Mouse (Mus musculus): Measurements from ENCODE around the gene Stambp. TPM values are rescaled to one million over a fixed set of nuclear protein-coding genes. Genes with fewer than 3 reads are reported as not detected.
A peak's percentile ranks its signal among the peaks of the same experiment; 100 is the strongest.
"Not testable (repeated sequence)": the region's sequence is repeated elsewhere in the genome, so short reads cannot be mapped to it uniquely, and the experiment has no call there.

Stambp gene
- total RNA-seq (2021) = 10 to 100 TPM; 11.9 to 13.8 TPM

- intact Hi-C loops (cut with DNase I) = no loop called here
- peak in 1 of 2 experiments; percentile 19 for DNase-seq
Measured at GRCm38 (mm10) chr6:83572671-83573070, at the start of gene Stambp. TSS of gene Stambp (minus strand) at chr6:83572729.

- intact Hi-C loops (cut with DNase I) = no loop called here
- DNase-seq = no peak
Measured at GRCm38 (mm10) chr6:83619955-83620354, 47.4 kb upstream of the Stambp start.

DNA sequence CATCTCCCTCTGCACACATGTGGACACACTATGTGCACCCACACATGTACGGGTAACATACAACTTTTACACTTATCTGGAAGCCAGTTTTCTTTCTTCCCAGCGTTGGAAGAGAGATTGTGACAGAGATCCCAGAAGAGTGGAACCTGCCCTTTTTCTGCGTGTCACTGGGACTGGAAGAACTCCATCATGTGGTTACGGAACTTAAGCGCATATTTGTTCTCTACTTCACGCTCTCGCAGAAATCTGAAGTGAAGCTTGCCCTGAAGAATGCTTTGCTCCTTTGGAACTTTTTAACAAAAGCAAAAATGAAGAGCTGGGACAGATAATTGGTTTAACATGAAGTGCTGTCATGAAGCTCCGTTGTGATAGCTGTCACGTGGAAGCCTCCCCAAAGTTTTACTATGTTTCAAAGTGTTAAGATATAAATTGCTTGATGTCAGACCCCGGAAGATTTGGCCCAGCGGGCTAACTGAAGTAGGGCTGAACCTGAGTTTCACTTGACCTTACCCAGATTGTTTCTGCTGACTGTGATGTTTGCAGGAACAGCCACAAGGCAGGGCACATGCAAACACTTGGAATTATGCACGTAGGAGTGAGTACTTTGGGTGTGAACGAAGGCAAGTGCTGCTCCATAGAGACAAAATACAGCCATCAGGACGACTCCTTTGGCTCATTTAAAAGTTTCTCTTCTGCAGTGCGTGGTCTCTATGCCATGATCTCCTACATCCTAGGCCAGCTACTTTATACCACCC, 45.2 kb upstream of the Stambp start:
- intact Hi-C loops (cut with DNase I) = loop anchor here (2.0 kb wide), 2 partner anchors 19 to 263 kb away; no protein-coding TSS in a partner anchor
- no peak for DNase-seq

GRCm38 (mm10) chr6:83616512-83616911, 44.0 kb upstream of the Stambp start:
- DNase-seq = peak; percentile 67 to 68
- intact Hi-C loops (cut with DNase I) = loop anchor here (1.0 to 2.0 kb wide), 3 partner anchors 18 to 262 kb away; no protein-coding TSS in a partner anchor

- intact Hi-C loops (cut with DNase I) = no loop called here
- no peak for DNase-seq
Measured at GRCm38 (mm10) chr6:83614469-83614868, 41.9 kb upstream of the Stambp start.

DNA sequence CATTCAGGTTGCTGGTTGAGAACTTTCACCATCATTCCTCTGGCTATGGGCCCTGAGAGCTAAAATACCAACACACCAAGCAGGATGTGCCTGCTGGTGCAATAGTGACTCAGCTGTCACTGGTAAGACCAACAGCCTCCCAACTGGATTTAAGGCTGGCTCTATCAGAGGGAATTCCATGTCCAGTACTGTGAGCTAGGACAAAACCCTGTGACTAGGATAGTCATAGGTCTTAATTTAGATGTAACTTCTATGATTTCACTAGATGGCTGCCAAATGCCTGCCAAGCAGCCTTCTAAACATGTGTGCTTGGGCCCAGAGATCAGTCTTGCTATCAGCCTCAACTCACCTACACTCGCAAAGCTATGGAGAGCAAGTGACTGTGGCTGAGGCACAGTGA, 40.4 kb upstream of the Stambp start:
- intact Hi-C loops (cut with DNase I) = no loop called here
- no peak for DNase-seq

DNA sequence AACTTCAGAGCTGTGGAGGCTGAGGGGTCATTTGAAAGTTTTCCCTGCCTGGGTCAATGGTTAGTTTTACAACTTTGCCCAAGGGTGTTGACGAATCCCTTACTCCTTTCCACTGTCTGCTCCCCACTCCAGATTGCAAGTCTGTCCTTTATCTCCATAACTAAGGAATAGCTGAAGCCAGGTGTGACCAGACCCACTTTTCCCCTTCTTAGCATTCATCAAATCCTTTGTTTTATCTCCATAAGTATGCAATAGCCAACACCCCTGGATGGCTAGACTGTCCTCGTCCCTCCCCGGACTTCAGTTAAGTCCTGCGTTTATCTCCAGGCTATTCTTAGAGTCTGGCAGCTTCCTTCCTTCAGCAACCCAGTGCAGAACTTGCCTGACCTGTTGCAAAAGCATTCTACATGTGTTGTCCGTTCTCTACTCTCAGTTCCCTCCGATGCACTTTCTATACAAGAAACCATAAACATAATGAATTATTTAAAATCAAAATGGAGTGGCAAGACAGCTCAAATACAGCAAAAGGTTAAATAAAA, 27.2 kb upstream of the Stambp start:
- peak in 1 of 2 experiments; percentile 25 for DNase-seq
- intact Hi-C loops (cut with DNase I) = loop anchor here (2.0 kb wide), 1 partner anchor 17 kb away; no protein-coding TSS in a partner anchor

DNA sequence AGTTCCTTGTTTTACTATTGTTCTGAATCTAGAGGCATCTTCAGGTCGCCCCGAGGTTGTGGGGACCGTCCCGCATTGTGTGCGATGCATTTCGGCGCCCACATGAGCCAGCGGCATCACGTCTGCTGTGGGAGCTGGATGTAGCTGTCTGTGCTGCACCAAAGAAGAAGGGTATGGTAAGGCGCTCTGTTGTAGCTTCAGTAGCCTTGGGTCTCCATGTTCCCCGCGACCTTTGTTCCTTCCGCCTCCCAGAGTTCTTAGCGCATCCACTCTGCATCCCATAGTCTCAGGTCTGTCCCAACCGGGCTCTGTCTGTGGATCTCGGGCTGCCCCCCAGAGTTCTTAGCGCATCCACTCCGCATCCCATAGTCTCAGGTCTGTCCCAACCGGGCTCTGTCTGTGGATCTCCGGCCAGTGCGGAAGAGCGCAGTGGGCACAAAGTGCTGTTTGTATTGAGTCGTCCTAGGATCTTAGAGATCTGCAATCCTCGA, 26.6 kb upstream of the Stambp start:
- intact Hi-C loops (cut with DNase I) = loop anchor here (2.0 kb wide), 1 partner anchor 18 kb away; no protein-coding TSS in a partner anchor
- peak in 1 of 2 experiments; percentile 15 for DNase-seq

GRCm38 (mm10) chr6:83598646-83599045, 26.1 kb upstream of the Stambp start:
- DNase-seq = peak; percentile 58 to 59
- intact Hi-C loops (cut with DNase I) = loop anchor here (2.0 kb wide), 1 partner anchor 18 kb away; no protein-coding TSS in a partner anchor

- intact Hi-C loops (cut with DNase I) = loop anchor here (2.0 kb wide), 1 partner anchor 19 kb away; no protein-coding TSS in a partner anchor
- DNase-seq = peak in 1 of 2 experiments; percentile 21
Measured at GRCm38 (mm10) chr6:83597988-83598387, 25.5 kb upstream of the Stambp start.

DNA sequence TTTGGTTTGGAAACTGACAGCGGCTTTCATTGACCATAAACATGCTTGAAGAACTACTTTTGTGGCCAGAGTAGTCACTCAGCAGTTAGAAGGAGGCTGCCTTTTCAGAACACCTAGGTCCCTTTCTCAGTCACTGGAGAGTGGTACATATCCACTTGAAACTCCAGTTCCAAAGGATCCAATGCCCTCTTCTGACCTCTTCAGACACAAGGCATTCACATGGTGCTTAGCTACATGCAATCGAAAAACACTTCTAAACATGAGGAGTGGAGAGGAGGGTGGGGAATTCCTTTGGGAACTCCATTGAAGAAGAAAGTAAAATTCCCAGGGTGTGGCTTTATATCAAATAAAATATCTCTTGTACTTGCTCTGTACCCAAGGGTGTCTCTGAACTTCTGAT, 22.5 kb upstream of the Stambp start:
- intact Hi-C loops (cut with DNase I) = no loop called here
- no peak for DNase-seq

DNA sequence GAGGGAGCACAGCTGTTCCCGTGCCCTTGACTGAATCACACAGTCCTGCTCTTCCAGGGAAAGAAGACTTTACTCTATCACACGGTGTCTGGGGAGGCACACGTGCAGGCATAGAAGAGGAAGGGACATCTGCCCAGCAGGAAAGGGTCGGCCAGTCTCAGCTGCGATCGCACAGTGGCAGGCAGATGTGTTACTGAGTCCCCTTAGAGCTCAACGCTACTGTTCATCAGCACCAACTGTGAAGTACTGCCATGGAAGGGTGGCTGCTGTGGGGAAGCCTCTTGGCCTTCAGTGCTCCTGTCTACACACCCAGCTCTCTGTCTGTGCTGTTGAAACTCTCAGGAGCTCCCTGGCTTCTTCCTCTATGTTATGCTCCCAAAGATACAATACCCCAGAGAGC, 21.4 kb upstream of the Stambp start:
- no peak for DNase-seq
- intact Hi-C loops (cut with DNase I) = no loop called here

- DNase-seq = no peak
- intact Hi-C loops (cut with DNase I) = no loop called here
Measured at GRCm38 (mm10) chr6:83592051-83592450, 19.5 kb upstream of the Stambp start.

- DNase-seq = no peak
- intact Hi-C loops (cut with DNase I) = no loop called here
Measured at GRCm38 (mm10) chr6:83590301-83590700, 17.8 kb upstream of the Stambp start.

DNA sequence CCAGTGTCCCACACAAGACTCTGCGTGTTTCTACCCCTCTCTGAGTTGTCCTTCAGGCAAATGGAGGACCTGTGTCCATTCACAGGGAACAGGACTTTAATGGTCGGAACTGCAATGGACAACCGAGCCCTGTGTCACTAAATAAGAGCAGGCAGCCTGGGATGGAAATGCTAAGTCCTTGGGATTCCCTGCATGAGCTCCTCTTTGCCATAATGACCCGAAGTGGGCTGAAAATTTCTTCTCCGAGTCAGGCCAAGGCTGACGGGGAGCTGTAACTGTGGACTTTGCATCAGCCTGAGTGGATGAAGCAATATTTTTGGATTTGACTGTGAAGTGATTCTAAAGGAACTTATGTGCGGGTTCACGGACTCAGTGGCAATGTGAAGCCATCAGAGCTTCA, 14.7 kb upstream of the Stambp start:
- intact Hi-C loops (cut with DNase I); DNase-seq: not testable (repeated sequence)

GRCm38 (mm10) chr6:83585328-83585727, 12.8 kb upstream of the Stambp start:
- intact Hi-C loops (cut with DNase I); DNase-seq: not testable (repeated sequence)

DNA sequence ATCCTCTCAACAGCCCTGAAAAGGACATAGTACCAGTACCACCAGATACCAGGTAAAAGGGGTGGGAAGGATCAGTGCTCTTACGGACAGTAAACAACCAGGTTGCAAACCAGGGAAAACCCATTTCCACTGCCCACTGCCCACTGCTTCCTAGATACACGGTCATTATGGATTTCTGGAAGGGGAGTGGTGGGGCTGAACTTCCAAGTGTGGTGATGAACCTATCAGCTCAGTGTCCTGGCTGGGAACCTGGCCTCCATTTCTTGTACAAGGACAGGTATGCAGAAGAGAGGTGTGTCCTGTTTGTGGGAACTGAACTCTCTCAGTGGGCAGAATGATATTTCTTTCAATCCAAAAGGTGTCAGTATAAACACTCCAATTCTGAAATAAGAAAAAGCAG, 11.1 kb upstream of the Stambp start:
- DNase-seq = no peak
- intact Hi-C loops (cut with DNase I) = loop anchor here (1.0 kb wide), 2 partner anchors 33 to 90 kb away; no protein-coding TSS in a partner anchor

DNA sequence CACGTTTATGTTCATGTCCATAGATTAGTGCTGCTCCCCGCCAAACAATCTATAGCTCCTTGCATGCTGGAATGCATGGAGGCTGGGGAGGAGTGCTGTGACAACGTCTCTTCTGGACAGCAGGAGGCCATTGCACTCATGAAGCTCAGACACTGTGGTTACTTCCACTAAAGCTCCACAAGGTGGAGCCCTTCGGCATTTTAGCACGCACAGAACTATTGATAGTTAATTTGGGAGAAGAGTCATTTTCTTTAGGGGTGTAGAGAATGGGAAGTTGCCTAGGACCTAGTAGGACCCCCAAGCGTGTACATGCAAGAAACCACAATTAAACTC, 10.4 kb upstream of the Stambp start:
- peak; percentile 24 to 37 for DNase-seq
- intact Hi-C loops (cut with DNase I) = loop anchor here (1.0 kb wide), 2 partner anchors 33 to 90 kb away; no protein-coding TSS in a partner anchor

GRCm38 (mm10) chr6:83582135-83582937, 9.8 kb upstream of the Stambp start:
- DNase-seq = no peak
- intact Hi-C loops (cut with DNase I) = no loop called here

DNA sequence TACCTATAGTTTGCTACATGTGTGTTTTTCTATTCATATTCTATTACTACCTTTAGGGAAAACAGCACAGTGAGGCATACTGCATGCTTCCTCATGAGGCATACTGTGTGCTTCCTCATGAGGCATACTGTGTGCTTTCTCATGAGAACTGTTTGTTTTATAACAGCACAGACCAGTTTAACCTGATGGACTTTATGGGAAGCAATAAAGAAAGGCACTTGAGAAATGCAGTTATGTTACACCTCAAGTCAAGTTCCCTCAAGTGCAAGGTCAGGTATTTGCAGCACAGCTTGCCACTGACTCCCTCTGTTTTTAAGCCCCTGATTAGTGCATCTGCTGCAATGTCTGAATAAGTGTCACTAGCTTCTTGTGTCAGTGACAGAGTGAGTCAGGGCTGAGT, 5.0 kb upstream of the Stambp start:
- DNase-seq = no peak

DNA sequence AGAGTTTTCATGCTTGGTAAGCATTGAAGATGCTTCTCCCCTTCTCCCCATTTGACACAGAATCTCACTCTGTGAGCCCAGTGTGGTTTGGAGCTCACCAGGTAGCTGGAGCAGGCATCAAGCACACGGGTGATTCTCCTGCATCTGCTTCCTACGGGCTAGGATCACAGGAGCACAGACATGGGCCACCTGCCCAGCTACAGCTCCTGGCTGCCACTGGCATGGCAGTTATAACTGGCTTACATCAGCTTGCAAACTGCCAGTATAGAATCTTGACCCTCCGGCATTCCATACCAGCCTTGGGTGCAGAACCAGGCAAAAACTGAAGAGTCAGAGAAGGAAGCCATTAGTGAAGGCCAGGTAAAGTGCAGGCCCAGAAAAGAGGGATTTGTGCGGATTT, 3.1 kb upstream of the Stambp start:
- no peak for DNase-seq
- intact Hi-C loops (cut with DNase I) = no loop called here

More for the DNA sequence above, 5.0 kb upstream of the Stambp start:
- intact Hi-C loops (cut with DNase I) = no loop called here
